Mouse (Mus musculus) CH12.LX (cell line): Measurements from ENCODE around the gene Epb41l5.

Experiments
- CTCF ChIP-seq, 2 experiments: IDR thresholded peaks in 1 of 2; conservative IDR thresholded peaks in 1 of 2; 2 replicates each; pipeline ENCODE4 v1.5.1; 2011 to 2012; ENCODE audit warnings: low read depth in 2 of 2, low read length in 2 of 2, improper control_type of control experiment in 1 of 2, inconsistent platforms in 1 of 2, mild to moderate bottlenecking in 1 of 2, moderate library complexity in 1 of 2
- ETS1 ChIP-seq: conservative IDR thresholded peaks from 2 replicates; pipeline ENCODE4 v1.6.1; 2012; ENCODE audit warnings: low read depth, mild to moderate bottlenecking, inconsistent platforms, low read length, improper control_type of control experiment, moderate library complexity
- HCFC1 ChIP-seq: IDR thresholded peaks from 2 replicates; pipeline ENCODE4 v1.6.1; 2012; ENCODE audit warnings: low read depth, mild to moderate bottlenecking, inconsistent platforms, low read length, improper control_type of control experiment
- JUND ChIP-seq: conservative IDR thresholded peaks from 2 replicates; pipeline ENCODE4 v1.6.1; 2011; ENCODE audit warnings: low read depth, low read length, improper control_type of control experiment
- RCOR1 ChIP-seq: conservative IDR thresholded peaks from 2 replicates; pipeline ENCODE4 v1.6.1; 2012; ENCODE audit warnings: low read depth, mild to moderate bottlenecking, inconsistent platforms, low read length, improper control_type of control experiment
- TCF12 ChIP-seq: IDR thresholded peaks from 2 replicates; pipeline ENCODE4 v1.6.1; 2014; ENCODE audit warnings: low read depth, mild to moderate bottlenecking, inconsistent platforms, low read length, improper control_type of control experiment
- USF2 ChIP-seq: conservative IDR thresholded peaks from 2 replicates; pipeline ENCODE4 v1.6.1; 2011; ENCODE audit warnings: low read depth, low read length, improper control_type of control experiment
- ZKSCAN1 ChIP-seq: IDR thresholded peaks from 2 replicates; pipeline ENCODE4 v1.6.1; 2012; ENCODE audit warnings: low read depth, inconsistent platforms, low read length, improper control_type of control experiment, borderline replicate concordance
- ZNF384 ChIP-seq: IDR thresholded peaks from 2 replicates; pipeline ENCODE4 v1.6.1; 2012; ENCODE audit warnings: low read depth, low read length, improper control_type of control experiment, inconsistent platforms

GRCm38 (mm10) chr1:119650386-119650785, 1.6 kb upstream of the Epb41l5 start:
- TF ChIP-seq ZKSCAN1 (no peak), HCFC1 (no peak), CTCF (conservative IDR thresholded peaks at IDR 0.05 in 1 of 2, IDR thresholded peaks at IDR 0.05 in 1 of 2; ENCODE audit: low read depth in 2 of 2, low read length in 2 of 2) (no peak), USF2 (no peak), ZNF384 (no peak), JUND (no peak), RCOR1 (no peak), ETS1 (no peak), TCF12 (no peak)
